Mouse (Mus musculus): Measurements from ENCODE around the gene Tma7.

GRCm38 (mm10) chr9:109038901-109039364 is 43.5 kb downstream of the Tma7 start:
- TF ChIP-seq GATA1 (IDR thresholded peaks at IDR 0.05; ENCODE audit: borderline replicate concordance, low read length) (no peak), FLI1 (IDR thresholded peaks at IDR 0.05; ENCODE audit: low read length) (no peak)
